Mouse (Mus musculus): ENCODE measurements around the gene Arhgef6.

GRCm38 (mm10) chrX:57286281-57286680 lies 52.2 kb downstream of the Arhgef6 start:
- TF ChIP-seq POLR2A (IDR thresholded peaks at IDR 0.05; ENCODE audit: borderline replicate concordance, extremely low read depth, low read depth, low read length) (no peak), CTCF (IDR thresholded peaks at IDR 0.05; ENCODE audit: insufficient read depth, low read length) (no peak)
